Mouse (Mus musculus): ENCODE measurements around the gene Crb3.

GRCm38 (mm10) chr17:57041554-57041953 is 17.4 kb upstream of the Crb3 start, which contains the start of gene Slc25a41:
- no peak for TF ChIP-seq POLR2A (IDR thresholded peaks at IDR 0.05; ENCODE audit: low read depth, low read length)
- no peak for TF ChIP-seq CTCF (IDR thresholded peaks at IDR 0.05; ENCODE audit: extremely low read depth, insufficient read length, insufficient replicate concordance, low read depth, low read length)

All from small intestine, adult 2 months (tissue).